Mouse (Mus musculus) urinary bladder, postnatal 14 days (tissue): Measurements from ENCODE around the gene Men1.
"Not testable (repeated sequence)": the region's sequence is repeated elsewhere in the genome, so short reads cannot be mapped to it uniquely, and the experiment has no call there.

Experiments
- DNase-seq: peaks from one replicate; pipeline ENCODE4 v3.0.0; 2021; ENCODE audit warnings: low spot score

The Men1 gene

GRCm38 (mm10) chr19:6305517-6306115 is 29.2 kb upstream of the Men1 start:
- no peak for DNase-seq

GRCm38 (mm10) chr19:6306137-6306551 is 28.6 kb upstream of the Men1 start, which contains the start of gene Cdc42bpg:
Gene Cdc42bpg (plus strand): TSS chr19:6306456.
- peak; percentile 94 for DNase-seq

GRCm38 (mm10) chr19:6306586-6306985 is 28.2 kb upstream of the Men1 start:
- DNase-seq, result peak; percentile 88

- DNase-seq, result peak; percentile 85
These were observed 26.8 kb upstream of the Men1 start for GRCm38 (mm10) chr19:6307733-6308531.

GRCm38 (mm10) chr19:6310181-6310580 is 24.6 kb upstream of the Men1 start:
- DNase-seq, result no peak

GRCm38 (mm10) chr19:6311783-6312182 is 23.0 kb upstream of the Men1 start:
- DNase-seq, result not testable (repeated sequence)

- no peak for DNase-seq
These were observed 21.0 kb upstream of the Men1 start for GRCm38 (mm10) chr19:6313796-6314195.

- DNase-seq, result no peak
These were observed 20.3 kb upstream of the Men1 start for GRCm38 (mm10) chr19:6314513-6314912.

GRCm38 (mm10) chr19:6315573-6315972 is 19.2 kb upstream of the Men1 start:
- no peak for DNase-seq

- no peak for DNase-seq
These were observed 16.6 kb upstream of the Men1 start for GRCm38 (mm10) chr19:6318145-6318544.

- peak; percentile 54 for DNase-seq
These were observed 13.4 kb upstream of the Men1 start for GRCm38 (mm10) chr19:6321358-6321757.

- peak; percentile 76 for DNase-seq
These were observed 12.8 kb upstream of the Men1 start for GRCm38 (mm10) chr19:6321786-6322621.

GRCm38 (mm10) chr19:6324751-6325150 is 10.0 kb upstream of the Men1 start:
- DNase-seq, result no peak

- no peak for DNase-seq
These were observed 3.6 kb upstream of the Men1 start for GRCm38 (mm10) chr19:6331178-6331577.

GRCm38 (mm10) chr19:6331719-6332516 is 2.9 kb upstream of the Men1 start:
- peak; percentile 64 for DNase-seq

GRCm38 (mm10) chr19:6333761-6334595 is 801 bp upstream of the Men1 start:
- DNase-seq, result no peak

GRCm38 (mm10) chr19:6335458-6335827 is 664 bp downstream of the Men1 start:
- DNase-seq, result no peak

GRCm38 (mm10) chr19:6336920-6337319 is 2.1 kb downstream of the Men1 start:
- no peak for DNase-seq

- DNase-seq, result no peak
These were observed 3.4 kb downstream of the Men1 start for GRCm38 (mm10) chr19:6338171-6338570.

GRCm38 (mm10) chr19:6338716-6339115 is 3.9 kb downstream of the Men1 start:
- DNase-seq, result no peak

- no peak for DNase-seq
These were observed 4.4 kb downstream of the Men1 start for GRCm38 (mm10) chr19:6339191-6339590.
